Comparison of ENCODE assay signal across 12 mouse cellular contexts in genomic region chr15:97407496-97408454, GRCm38 (mm10).
DNase-seq lines count a peak whose midpoint lies in the region; ATAC-seq and TF ChIP-seq lines count a peak whose summit lies in the region.
"Had no signal": no experiment of that assay in that cellular context is flagged by ENCODE, and none has a peak within 500 bp of the region (broad histone marks: within the 10 kb centered on the region; RNA-seq: fewer than 3 reads in every experiment).

No protein-coding gene starts in this region.

- H3K9me3 ChIP-seq in limb, embryonic 14.5 days (ENCODE audit: control insufficient read depth, low read length): no peaks in the 10 kb centered on the region

- no peaks in the 10 kb centered on the region for H3K36me3 ChIP-seq in limb, embryonic 14.5 days (ENCODE audit: control insufficient read depth, insufficient read depth, low read length)

- DNase-seq in gastrocnemius, adult 18-20 months (ENCODE audit: low spot score): peak; percentile 8
- DNase-seq in gastrocnemius, postnatal 36 days: no peak
- DNase-seq in ovary, postnatal 14 days (ENCODE audit: low spot score): peak; percentile 19
- DNase-seq in ovary, postnatal 36 days (ENCODE audit: low spot score): no peak
- DNase-seq in limb, embryonic 14.5 days (ENCODE audit: low spot score): peak; percentile 42
- peak; percentile 62 for DNase-seq in telencephalon, adult 2 months (ENCODE audit: low read depth, low spot score)
- DNase-seq in T-cell, adult 2 months (ENCODE audit: low spot score): no peak
- DNase-seq: cerebellum, postnatal 25 days; kidney, adult 8-10 months had no signal

- H3K27ac ChIP-seq in limb, embryonic 14.5 days (replicated peaks; ENCODE audit: low read depth, low read length): no peak overlapping the region
- H3K27ac ChIP-seq: heart, adult 2 months had no signal

- H3K4me3 ChIP-seq in limb, embryonic 14.5 days (replicated peaks; ENCODE audit: low read length): no peak overlapping the region
- H3K4me3 ChIP-seq: heart, adult 2 months had no signal

- no peak overlapping the region for H3K9ac ChIP-seq in limb, embryonic 14.5 days (ENCODE audit: low read depth, low read length, severe bottlenecking)

- no peak overlapping the region for H3K4me2 ChIP-seq in limb, embryonic 14.5 days (replicated peaks; ENCODE audit: low read depth, low read length, severe bottlenecking)

- intact Hi-C loops in gastrocnemius, postnatal 36 days (cut with DNase I): no loop called here

- H3K27me3 ChIP-seq in limb, embryonic 14.5 days (ENCODE audit: control insufficient read depth, insufficient read depth, low read length): no peaks in the 10 kb centered on the region

- H3K4me1 ChIP-seq in limb, embryonic 14.5 days (ENCODE audit: control insufficient read depth, insufficient read depth, low read length): no peaks in the 10 kb centered on the region

- 59% methylated on average over 17 of the region's 17 CpGs for WGBS in limb, embryonic 14.5 days

- ATAC-seq in limb, embryonic 14.5 days (ENCODE audit: low FRiP score, low read depth): no peak
- no peak for ATAC-seq in inflammation-experienced regulatory T-cells, adult 6 months
- ATAC-seq: CD4-positive, CD25-positive, alpha-beta regulatory T cell, adult 4 months had no signal

- TF ChIP-seq POLR2A in limb, embryonic 14.5 days (IDR thresholded peaks at IDR 0.05; ENCODE audit: borderline replicate concordance, extremely low read depth, insufficient read depth, insufficient read length): no peak

Comparison
In these comparisons a context has a peak if more than half of its experiments do, and no peak if none do; other contexts are left out.
1. DNase-seq: peak in gastrocnemius, adult 18-20 months (single experiment), ovary, postnatal 14 days (single experiment), limb, embryonic 14.5 days (single experiment) and telencephalon, adult 2 months (single experiment); none in gastrocnemius, postnatal 36 days (0 of 2), ovary, postnatal 36 days (single experiment) and T-cell, adult 2 months (single experiment).